Mouse (Mus musculus): Measurements from ENCODE around the gene Plcz1. TPM values are rescaled to one million over a fixed set of nuclear protein-coding genes. Genes with fewer than 3 reads are reported as not detected.

The Plcz1 gene
- total and polyA plus RNA-seq, 2 experiments from 2014 or later = 0.33 TPM; not detected in 1

GRCm38 (mm10) chr6:139957531-139958241 is 83.6 kb downstream of the Plcz1 start:
- no peak overlapping the region for H3K9ac ChIP-seq (replicated peaks; ENCODE audit: low read length)
- no peaks in the 10 kb centered on the region for H3K27me3 ChIP-seq (ENCODE audit: insufficient read depth, low read length)
- no peaks in the 10 kb centered on the region for H3K36me3 ChIP-seq (ENCODE audit: insufficient read depth, low read length)
- H3K27ac ChIP-seq = no peak overlapping the region
- WGBS = 44% methylated on average over 7 of the region's 7 CpGs
- no peaks in the 10 kb centered on the region for H3K9me3 ChIP-seq (ENCODE audit: low read length)
- no peak overlapping the region for H3K4me2 ChIP-seq (ENCODE audit: low read depth, low read length)
- TF ChIP-seq CTCF (IDR thresholded peaks at IDR 0.05; ENCODE audit: low read depth) = no peak
- no peaks in the 10 kb centered on the region for H3K4me1 ChIP-seq (ENCODE audit: insufficient read depth, low read length)
- H3K4me3 ChIP-seq (ENCODE audit: low read length) = no peak overlapping the region
- DNase-seq (ENCODE audit: low spot score) = peak; percentile 20
- no peak for ATAC-seq

- no peak for TF ChIP-seq CTCF (IDR thresholded peaks at IDR 0.05; ENCODE audit: low read depth)
- WGBS = 85% methylated on average over 12 of the region's 12 CpGs
- H3K9ac ChIP-seq (replicated peaks; ENCODE audit: low read length) = no peak overlapping the region
- no peaks in the 10 kb centered on the region for H3K27me3 ChIP-seq (ENCODE audit: insufficient read depth, low read length)
- H3K27ac ChIP-seq = no peak overlapping the region
- no peak overlapping the region for H3K4me3 ChIP-seq (ENCODE audit: low read length)
- H3K4me1 ChIP-seq (ENCODE audit: insufficient read depth, low read length) = no peaks in the 10 kb centered on the region
- H3K4me2 ChIP-seq (ENCODE audit: low read depth, low read length) = no peak overlapping the region
- no peaks in the 10 kb centered on the region for H3K9me3 ChIP-seq (ENCODE audit: low read length)
- no peak for DNase-seq (ENCODE audit: low spot score)
- no peak for ATAC-seq
- H3K36me3 ChIP-seq (ENCODE audit: insufficient read depth, low read length) = no peaks in the 10 kb centered on the region
Observed at GRCm38 (mm10) chr6:139953596-139953995, 87.7 kb downstream of the Plcz1 start.

GRCm38 (mm10) chr6:139947106-139947879 is 94.0 kb downstream of the Plcz1 start:
- DNase-seq (ENCODE audit: low spot score) = no peak
- no peaks in the 10 kb centered on the region for H3K4me1 ChIP-seq (ENCODE audit: insufficient read depth, low read length)
- no peaks in the 10 kb centered on the region for H3K36me3 ChIP-seq (ENCODE audit: insufficient read depth, low read length)
- TF ChIP-seq CTCF (IDR thresholded peaks at IDR 0.05; ENCODE audit: low read depth) = no peak
- no peak overlapping the region for H3K27ac ChIP-seq
- no peak overlapping the region for H3K4me2 ChIP-seq (ENCODE audit: low read depth, low read length)
- H3K9ac ChIP-seq (replicated peaks; ENCODE audit: low read length) = no peak overlapping the region
- no peak for ATAC-seq
- 87% methylated on average over 8 of the region's 8 CpGs for WGBS
- H3K9me3 ChIP-seq (ENCODE audit: low read length) = no peaks in the 10 kb centered on the region
- H3K4me3 ChIP-seq (ENCODE audit: low read length) = no peak overlapping the region
- no peaks in the 10 kb centered on the region for H3K27me3 ChIP-seq (ENCODE audit: insufficient read depth, low read length)

Other genes with a start within 250 kb of the Plcz1 start
- not detected in 2 replicates for gene Capza3, start 205 bp downstream of the Plcz1 start, total RNA-seq (2014; rRNA removed)
- gene Capza3, start 205 bp downstream of the Plcz1 start, polyA plus RNA-seq (2015; fragmentation: Nextera tagmentation; extraction: Ambion mirVana) = not detected in 2 replicates